ENCODE assay signal across 8 mouse cellular contexts in genomic region chr6:48860130-48860815, GRCm38 (mm10). TPM values are rescaled to one million over a fixed set of nuclear protein-coding genes. Genes with fewer than 3 reads are reported as not detected.
A peak's percentile ranks its signal among the peaks of the same experiment; 100 is the strongest.
DNase-seq lines count a peak whose midpoint lies in the region; ATAC-seq lines count a peak whose summit lies in the region.

No protein-coding gene starts in this region.

- DNase-seq in gastrocnemius, adult 18-20 months (ENCODE audit: low spot score): peak; percentile 34
- no peak for DNase-seq in gastrocnemius, postnatal 25 days
- DNase-seq in liver, embryonic 13.5 days: peak; percentile 30
- DNase-seq in natural killer cell, adult 2 months (ENCODE audit: low spot score in 2 of 2): peak; percentile 50 to 64
- DNase-seq in thymus, postnatal 0 days (ENCODE audit: low spot score): peak; percentile 81

- H3K9me3 ChIP-seq in heart, embryonic 11.5 days (replicated peaks; ENCODE audit: control insufficient read depth, low read length): no peaks in the 10 kb centered on the region
- H3K9me3 ChIP-seq in kidney, embryonic 15.5 days (replicated peaks): no peaks in the 10 kb centered on the region
- no peaks in the 10 kb centered on the region for H3K9me3 ChIP-seq in liver, embryonic 13.5 days (replicated peaks)

- WGBS in heart, embryonic 11.5 days (ENCODE audit: insufficient replicate concordance): 10% methylated on average over 23 of the region's 23 CpGs
- 13% methylated on average over 23 of the region's 23 CpGs for WGBS in kidney, embryonic 15.5 days
- 7% methylated on average over 23 of the region's 23 CpGs for WGBS in liver, embryonic 13.5 days (ENCODE audit: insufficient replicate concordance)

- H3K4me3 ChIP-seq in heart, embryonic 11.5 days (ENCODE audit: low read depth, low read length): peak overlapping the region; percentile 33
- peak overlapping the region; percentile 35 for H3K4me3 ChIP-seq in kidney, embryonic 15.5 days (replicated peaks)
- H3K4me3 ChIP-seq in liver, embryonic 13.5 days (replicated peaks): peak overlapping the region; percentile 38

- H3K27ac ChIP-seq in heart, embryonic 11.5 days (ENCODE audit: low read depth, low read length): no peak overlapping the region
- H3K27ac ChIP-seq in kidney, embryonic 15.5 days: no peak overlapping the region
- H3K27ac ChIP-seq in liver, embryonic 13.5 days: no peak overlapping the region

- H3K4me2 ChIP-seq in heart, embryonic 11.5 days: peak overlapping the region; percentile 59
- H3K4me2 ChIP-seq in kidney, embryonic 15.5 days: peak overlapping the region; percentile 56
- H3K4me2 ChIP-seq in liver, embryonic 13.5 days: peak overlapping the region; percentile 51

- ATAC-seq in common myeloid progenitor, adult 5-6 weeks (replicated peaks; ENCODE audit: low read depth, poor library complexity, severe bottlenecking): peak; percentile 88
- ATAC-seq in heart, embryonic 11.5 days (replicated peaks; ENCODE audit: insufficient number of reproducible peaks, low FRiP score, low TSS enrichment): no peak; the same call in 1 of the 2 replicates
- ATAC-seq in kidney, embryonic 15.5 days (replicated peaks; ENCODE audit: low FRiP score): peak; percentile 69
- ATAC-seq in liver, embryonic 13.5 days (ENCODE audit: low read depth): no peak

- H3K4me1 ChIP-seq in heart, embryonic 11.5 days (ENCODE audit: control insufficient read depth, insufficient read depth, low read length): no peaks in the 10 kb centered on the region
- peaks cover 32% of the 10 kb centered on the region for H3K4me1 ChIP-seq in kidney, embryonic 15.5 days
- H3K4me1 ChIP-seq in liver, embryonic 13.5 days (replicated peaks): no peaks in the 10 kb centered on the region; the same call in 1 of the 2 replicates

- H3K36me3 ChIP-seq in heart, embryonic 11.5 days (ENCODE audit: control insufficient read depth, insufficient read depth, low read length): no peaks in the 10 kb centered on the region
- no peaks in the 10 kb centered on the region for H3K36me3 ChIP-seq in kidney, embryonic 15.5 days
- no peaks in the 10 kb centered on the region for H3K36me3 ChIP-seq in liver, embryonic 13.5 days

- no peak overlapping the region for H3K9ac ChIP-seq in heart, embryonic 11.5 days (ENCODE audit: low read depth, low read length)
- no peak overlapping the region for H3K9ac ChIP-seq in kidney, embryonic 15.5 days
- H3K9ac ChIP-seq in liver, embryonic 13.5 days: no peak overlapping the region

- no peaks in the 10 kb centered on the region for H3K27me3 ChIP-seq in heart, embryonic 11.5 days (ENCODE audit: control insufficient read depth, insufficient read depth, low read length)
- no peaks in the 10 kb centered on the region for H3K27me3 ChIP-seq in kidney, embryonic 15.5 days
- H3K27me3 ChIP-seq in liver, embryonic 13.5 days: no peaks in the 10 kb centered on the region

RNA-seq across cellular contexts. Expression of gene Aoc1, which starts 12.4 kb away (rescaled TPM):
- not detected for total RNA-seq in gastrocnemius, adult 18-20 months (2021)
- not detected for total RNA-seq in gastrocnemius, postnatal 25 days (2021)
- 0.23 TPM in 1 of 2 replicates, not detected in the other for total RNA-seq in common myeloid progenitor, adult 5-6 weeks (2017)
- polyA plus RNA-seq in heart, embryonic 11.5 days (2014; fragmentation: Nextera tagmentation; extraction: Ambion mirVana): not detected in 2 replicates
- polyA plus RNA-seq in kidney, embryonic 15.5 days (2015; fragmentation: Nextera tagmentation; extraction: Ambion mirVana): 2.6 and 3.4 TPM in 2 replicates
- not detected in 2 replicates for polyA plus RNA-seq in liver, embryonic 13.5 days (2015; fragmentation: Nextera tagmentation; extraction: Ambion mirVana)
- 0.66 and 0.86 TPM in 2 replicates for polyA plus RNA-seq in thymus, postnatal 0 days (2015; fragmentation: Nextera tagmentation; extraction: Ambion mirVana)

RNA-seq across cellular contexts. Expression of gene Tmem176b, which starts 19.0 kb away (rescaled TPM):
- total RNA-seq in gastrocnemius, adult 18-20 months (2021): 1 to 10 TPM; 7.6 to 8.9 TPM
- total RNA-seq in gastrocnemius, postnatal 25 days (2021): 10 to 100 TPM; 11.4 to 15.2 TPM
- 137 and 148 TPM in 2 replicates for total RNA-seq in common myeloid progenitor, adult 5-6 weeks (2017)
- 219 and 237 TPM in 2 replicates for polyA plus RNA-seq in heart, embryonic 11.5 days (2014; fragmentation: Nextera tagmentation; extraction: Ambion mirVana)
- polyA plus RNA-seq in kidney, embryonic 15.5 days (2015; fragmentation: Nextera tagmentation; extraction: Ambion mirVana): 353 and 363 TPM in 2 replicates
- 110 and 119 TPM in 2 replicates for polyA plus RNA-seq in liver, embryonic 13.5 days (2015; fragmentation: Nextera tagmentation; extraction: Ambion mirVana)
- 304 TPM in 2 replicates for polyA plus RNA-seq in thymus, postnatal 0 days (2015; fragmentation: Nextera tagmentation; extraction: Ambion mirVana)

RNA-seq across cellular contexts. Expression of gene Tmem176a, which starts 19.6 kb away (rescaled TPM):
- total RNA-seq in gastrocnemius, adult 18-20 months (2021): 1 to 10 TPM; 3.3 to 3.9 TPM
- total RNA-seq in gastrocnemius, postnatal 25 days (2021): 1 to 10 TPM; 4.3 to 4.9 TPM
- total RNA-seq in common myeloid progenitor, adult 5-6 weeks (2017): 33.7 and 54.6 TPM in 2 replicates
- polyA plus RNA-seq in heart, embryonic 11.5 days (2014; fragmentation: Nextera tagmentation; extraction: Ambion mirVana): 104 and 108 TPM in 2 replicates
- 148 and 153 TPM in 2 replicates for polyA plus RNA-seq in kidney, embryonic 15.5 days (2015; fragmentation: Nextera tagmentation; extraction: Ambion mirVana)
- polyA plus RNA-seq in liver, embryonic 13.5 days (2015; fragmentation: Nextera tagmentation; extraction: Ambion mirVana): 72.2 and 77.0 TPM in 2 replicates
- 129 and 134 TPM in 2 replicates for polyA plus RNA-seq in thymus, postnatal 0 days (2015; fragmentation: Nextera tagmentation; extraction: Ambion mirVana)

Comparison
In these comparisons a context has a peak if more than half of its experiments do, and no peak if none do; other contexts are left out.
1. ATAC-seq: peak in common myeloid progenitor, adult 5-6 weeks (single experiment) and kidney, embryonic 15.5 days (single experiment); none in heart, embryonic 11.5 days (single experiment) and liver, embryonic 13.5 days (single experiment).
2. Peak in every context shown above with its lines, with median percentiles within 50 percentile points of each other: H3K4me2 ChIP-seq and H3K4me3 ChIP-seq.